Mouse (Mus musculus) regulatory T cell (primary cell): Measurements from ENCODE around the gene Polrmt.
"Not testable (repeated sequence)": the region's sequence is repeated elsewhere in the genome, so short reads cannot be mapped to it uniquely, and the experiment has no call there.

Experiments used
- in situ Hi-C: fragments of 300-600 bp; cut with MboI, MseI; formaldehyde crosslinking; loops from one replicate; pipeline ENCODE4 v1.15.1; 2025; ENCODE audit warnings: high pct_unique_total_duplicates

Polrmt gene

DNA sequence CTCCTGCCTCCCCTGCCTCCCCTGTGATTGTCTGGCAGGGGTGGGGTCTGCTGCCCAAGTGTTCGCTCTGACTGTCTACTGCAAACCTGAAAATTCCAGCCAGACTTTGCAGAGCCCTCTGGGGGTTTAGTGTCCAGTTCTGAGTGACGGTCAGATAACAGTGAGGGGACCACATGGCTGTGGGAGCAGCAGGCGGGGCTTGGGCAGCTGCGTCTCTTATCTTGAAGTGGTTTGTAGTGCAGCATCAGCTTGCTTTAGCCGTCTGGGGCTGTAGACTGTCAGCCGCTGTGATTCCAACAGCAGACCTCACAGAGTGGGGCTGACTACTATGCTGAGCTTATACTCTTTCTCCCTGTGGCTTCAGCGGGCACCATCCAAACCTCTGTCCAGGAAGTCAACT lies 37.1 kb downstream of the Polrmt start:
- in situ Hi-C loops, result no loop called here

DNA sequence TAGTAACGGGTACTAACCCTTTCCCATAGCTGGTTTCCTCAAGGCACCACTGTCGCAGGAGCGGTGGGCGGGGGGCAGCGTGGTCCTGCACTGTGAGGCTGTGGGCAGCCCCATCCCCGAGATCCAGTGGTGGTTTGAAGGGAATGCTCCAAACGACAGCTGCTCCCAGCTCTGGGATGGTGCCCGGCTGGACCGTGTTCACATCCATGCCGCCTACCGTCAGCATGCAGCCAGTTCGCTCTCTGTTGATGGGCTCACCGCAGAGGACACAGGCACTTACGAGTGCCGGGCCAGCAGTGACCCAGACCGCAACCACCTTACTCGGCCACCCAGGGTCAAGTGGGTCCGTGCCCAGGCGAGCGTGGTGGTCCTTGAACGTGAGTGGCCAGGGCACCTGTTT lies 37.7 kb downstream of the Polrmt start:
- in situ Hi-C loops, result no loop called here

DNA sequence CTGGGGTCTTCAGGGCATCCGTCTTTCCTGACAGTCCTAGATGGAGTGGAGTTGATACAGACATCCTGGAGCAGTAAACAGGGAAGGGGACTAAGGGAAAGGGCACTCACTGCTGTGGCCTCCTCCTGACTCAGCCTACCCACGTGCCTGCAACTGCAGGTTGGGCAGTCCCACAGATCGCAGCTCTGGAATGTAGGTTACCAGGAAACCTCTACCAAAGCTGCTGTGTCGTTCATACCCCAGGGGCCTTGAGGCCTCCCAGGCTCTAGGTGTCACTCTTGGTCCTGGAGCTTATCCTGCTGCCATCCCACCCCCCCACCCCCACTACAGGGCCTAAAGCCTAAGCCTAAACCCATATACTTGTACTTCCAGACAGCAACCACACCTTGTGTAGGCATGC lies 38.6 kb downstream of the Polrmt start:
- in situ Hi-C loops, result no loop called here

DNA sequence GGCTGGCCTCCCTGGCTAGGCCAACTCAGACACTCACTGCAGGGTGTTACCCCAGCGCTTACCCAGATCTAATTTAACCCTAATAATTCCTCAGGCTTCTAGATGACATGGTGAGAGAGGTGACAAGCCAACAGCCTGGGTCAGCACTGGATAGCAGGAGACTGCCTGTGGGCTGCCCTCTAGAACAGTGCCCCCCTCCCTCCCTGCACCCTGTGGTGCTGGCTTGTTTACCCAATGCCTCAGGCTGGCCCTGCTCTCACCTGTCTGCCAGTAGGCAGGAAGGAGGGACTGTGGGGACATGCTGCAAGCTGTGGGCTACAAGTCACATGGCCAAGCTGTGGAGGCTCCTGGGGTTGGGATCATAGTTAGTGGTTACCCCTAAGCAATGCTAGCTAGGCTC lies 39.2 kb downstream of the Polrmt start:
- in situ Hi-C loops, result no loop called here

DNA sequence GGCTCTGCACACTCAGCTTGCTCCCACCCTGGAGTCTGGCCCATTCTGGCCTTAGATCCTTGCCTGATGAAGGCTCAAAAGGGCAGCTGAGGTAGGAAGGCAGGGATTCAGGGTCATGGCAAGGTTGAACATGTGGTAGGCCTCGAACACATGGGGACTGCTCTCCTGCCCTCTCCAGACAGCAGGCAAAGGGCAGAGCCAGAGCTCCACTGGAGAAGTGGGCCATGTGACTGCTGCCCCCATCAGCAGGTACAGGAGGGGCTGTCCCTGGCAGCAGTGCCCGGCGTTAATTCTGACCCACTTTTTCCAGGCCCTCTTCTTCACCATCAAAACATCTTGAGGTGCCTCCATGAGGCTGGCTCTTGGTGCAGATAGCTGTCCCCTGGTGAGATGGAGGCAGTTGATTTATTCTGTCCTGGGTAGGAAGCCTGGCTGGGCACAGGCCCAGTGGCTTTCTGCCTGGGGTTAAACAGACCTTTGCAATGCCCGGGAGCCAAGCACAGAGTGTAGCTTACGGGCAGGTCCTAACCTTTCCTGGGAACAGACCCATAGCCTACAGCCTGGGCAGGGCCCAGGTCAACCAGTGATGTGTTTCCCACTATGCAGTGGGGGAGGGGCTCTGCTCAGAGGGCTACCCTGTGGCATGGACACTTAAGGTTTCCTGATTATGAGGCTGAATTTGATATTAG lies 39.8 kb downstream of the Polrmt start:
- in situ Hi-C loops, result no loop called here

DNA sequence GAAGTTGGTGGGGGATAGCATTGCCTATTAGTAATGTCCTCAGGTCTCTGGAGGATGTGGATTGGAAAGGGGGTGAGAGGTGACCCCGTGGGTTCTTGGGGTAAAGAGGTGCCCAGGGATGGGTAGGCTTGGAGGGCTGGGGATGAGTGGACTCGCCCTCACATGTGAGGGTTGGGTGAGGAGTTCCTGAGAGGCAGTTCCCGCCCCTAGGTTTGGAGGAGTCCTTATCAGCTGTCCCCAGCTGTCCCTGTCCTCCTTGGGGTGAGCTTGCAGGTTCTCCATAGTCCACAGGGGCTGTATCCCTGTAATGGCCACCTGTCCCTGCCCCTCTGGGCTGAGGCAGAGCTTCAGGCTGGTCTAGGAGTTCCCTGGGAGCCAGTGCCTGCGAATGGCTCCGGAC lies 40.4 kb downstream of the Polrmt start:
- in situ Hi-C loops, result no loop called here

DNA sequence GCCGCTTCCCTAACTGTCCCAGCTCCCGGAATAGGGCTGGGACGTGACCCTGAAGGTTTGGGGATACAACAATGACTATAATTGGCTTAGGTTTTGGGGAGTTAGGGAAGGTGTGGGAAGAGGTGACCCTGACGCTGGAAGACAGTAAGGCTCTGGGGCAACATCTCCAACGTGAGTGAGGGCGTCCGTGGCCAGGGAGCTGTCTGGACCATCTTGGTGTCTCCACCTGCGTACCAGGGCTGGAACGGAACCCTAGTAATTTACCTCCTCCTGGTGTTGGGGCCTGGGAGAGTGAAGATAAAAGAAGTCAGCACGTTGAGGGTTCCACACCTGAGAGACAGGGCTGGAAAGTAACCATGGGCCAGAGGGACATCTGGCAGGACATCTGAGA lies 41.4 kb downstream of the Polrmt start:
- in situ Hi-C loops, result no loop called here

DNA sequence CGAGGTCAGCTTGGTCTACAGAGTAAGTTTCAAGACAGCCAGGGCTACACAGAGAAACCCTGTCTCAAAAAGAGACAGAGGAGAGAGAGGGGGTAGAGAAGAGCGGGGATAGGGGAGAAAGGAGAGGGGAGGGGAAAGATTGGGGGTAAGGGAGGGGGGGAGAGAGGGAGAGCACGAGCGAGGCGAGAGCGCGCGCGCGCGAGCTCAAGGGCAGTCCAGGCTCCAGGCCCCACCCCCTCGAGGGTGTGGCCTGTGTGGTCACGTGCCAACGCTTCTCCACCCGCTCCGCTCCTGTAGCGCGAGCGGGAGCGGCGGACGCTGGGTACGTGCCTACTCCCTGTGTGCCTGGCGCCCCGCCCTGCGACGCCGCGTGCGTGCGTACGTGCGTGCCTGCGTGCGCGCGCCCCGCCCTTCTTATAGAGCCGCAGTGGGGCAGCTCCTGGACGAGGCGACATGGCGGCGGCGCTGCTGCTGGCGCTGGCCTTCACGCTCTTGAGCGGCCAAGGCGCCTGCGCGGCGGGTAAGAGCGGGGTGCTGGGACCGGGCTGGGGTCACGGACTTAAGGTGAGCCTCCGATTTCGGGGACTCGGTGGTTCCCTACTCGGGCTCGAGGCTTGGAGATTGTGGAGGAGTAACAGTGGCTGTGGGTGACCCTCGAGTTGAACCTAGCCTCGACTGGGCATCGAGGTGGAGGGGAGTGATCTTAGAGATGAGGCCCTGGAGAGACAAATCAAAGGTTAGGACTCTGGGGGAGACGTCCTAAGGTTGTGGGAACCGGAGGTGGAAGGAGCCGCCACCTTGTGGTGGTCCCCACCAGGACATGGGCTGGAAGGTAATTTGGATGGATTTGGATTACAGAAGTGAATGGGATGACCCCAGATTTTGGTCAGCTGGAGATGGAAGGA lies 42.1 kb downstream of the Polrmt start, which contains the start of gene Bsg:
Gene Bsg (plus strand): TSS at position 427 of the 905 bp plus-strand sequence.
- in situ Hi-C loops, result no loop called here

DNA sequence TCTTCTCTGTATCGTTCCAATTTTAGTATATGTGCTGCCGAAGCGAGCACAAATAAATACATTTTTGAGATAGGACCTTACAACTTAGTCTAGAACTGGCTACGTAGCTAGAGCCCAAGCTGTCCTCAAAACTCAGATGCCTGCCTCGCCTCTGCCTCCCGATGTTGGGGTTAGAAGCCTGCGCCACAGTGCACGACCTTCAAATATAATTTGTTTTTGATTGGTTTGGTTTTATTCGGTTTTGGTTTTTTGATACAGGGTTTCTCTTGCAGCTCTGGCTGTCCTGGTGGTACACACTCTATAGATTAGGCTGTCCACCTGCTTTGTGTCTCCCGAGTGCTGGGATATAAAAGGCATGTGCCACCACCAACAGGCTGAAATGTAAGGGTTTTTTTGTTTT lies 42.8 kb downstream of the Polrmt start:
- in situ Hi-C loops, result no loop called here

DNA sequence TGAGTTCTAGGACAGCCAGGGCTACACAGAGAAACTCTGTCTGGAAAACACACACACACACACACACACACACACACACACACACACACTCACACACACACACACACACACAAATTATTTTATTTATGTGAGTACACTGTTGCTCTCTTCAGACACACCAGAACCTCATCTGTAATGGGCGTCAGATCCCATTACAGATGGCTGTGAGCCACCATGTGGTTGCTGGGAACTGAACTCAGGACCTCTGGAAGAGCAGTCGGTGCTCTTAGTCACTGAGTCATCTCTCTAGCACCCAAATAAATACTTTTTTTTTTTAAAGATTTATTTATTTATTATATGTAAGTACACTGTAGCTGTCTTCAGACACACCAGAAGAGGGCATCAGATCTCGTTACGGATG lies 43.4 kb downstream of the Polrmt start:
- in situ Hi-C loops, result not testable (repeated sequence)

DNA sequence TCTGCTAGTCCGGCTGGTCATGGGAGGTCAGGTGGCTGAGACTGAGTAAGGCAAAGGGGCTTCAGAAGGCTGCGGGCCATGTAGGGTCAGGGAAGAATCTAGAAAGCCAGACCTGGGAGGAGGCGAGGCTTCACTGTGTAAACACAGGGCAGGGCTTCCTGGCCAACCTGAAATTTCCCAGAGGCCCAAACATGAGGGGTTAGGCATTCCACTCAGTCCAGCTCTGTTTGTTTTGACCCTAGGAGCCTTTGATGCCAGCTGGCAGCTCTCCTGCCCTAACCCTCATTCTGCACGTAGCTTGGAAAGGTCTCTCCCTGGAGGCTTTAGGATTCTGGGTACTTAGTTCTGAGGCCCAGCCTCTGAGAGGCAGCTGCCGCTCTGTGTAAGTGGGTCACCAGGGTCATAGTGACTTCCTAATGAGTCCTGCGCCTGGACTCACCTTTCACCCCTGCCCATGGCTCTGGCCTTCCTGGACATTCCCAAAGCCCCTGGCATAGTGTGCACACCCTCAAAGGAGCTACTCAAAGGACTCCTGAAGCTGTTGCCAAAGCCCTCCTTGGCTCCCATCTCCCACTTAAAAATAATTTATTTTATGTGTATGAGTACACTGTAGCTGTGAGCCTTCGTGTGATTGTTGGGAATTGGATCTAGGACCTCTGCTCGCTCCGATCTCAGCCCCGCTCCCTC lies 44.8 kb downstream of the Polrmt start:
- in situ Hi-C loops, result no loop called here

DNA sequence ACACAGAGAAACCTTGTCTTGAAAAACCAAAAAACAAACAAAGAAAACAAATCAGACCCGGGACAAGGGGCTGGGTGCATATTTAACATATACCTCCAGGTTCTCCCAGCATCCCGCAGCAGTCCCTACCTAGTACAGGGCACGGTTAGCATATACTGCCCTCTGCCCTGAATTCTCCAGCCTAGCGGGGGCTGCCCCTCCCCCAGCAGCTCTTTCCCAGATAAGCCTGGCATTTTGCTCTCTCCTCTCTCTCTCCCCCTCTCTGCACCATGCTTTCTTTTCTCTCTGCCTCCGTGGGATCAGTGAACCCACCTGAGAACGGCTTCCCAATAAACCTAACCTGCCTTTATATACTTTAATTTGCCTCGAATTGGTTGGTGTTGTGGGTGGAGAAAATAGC lies 45.7 kb downstream of the Polrmt start:
- in situ Hi-C loops, result no loop called here

DNA sequence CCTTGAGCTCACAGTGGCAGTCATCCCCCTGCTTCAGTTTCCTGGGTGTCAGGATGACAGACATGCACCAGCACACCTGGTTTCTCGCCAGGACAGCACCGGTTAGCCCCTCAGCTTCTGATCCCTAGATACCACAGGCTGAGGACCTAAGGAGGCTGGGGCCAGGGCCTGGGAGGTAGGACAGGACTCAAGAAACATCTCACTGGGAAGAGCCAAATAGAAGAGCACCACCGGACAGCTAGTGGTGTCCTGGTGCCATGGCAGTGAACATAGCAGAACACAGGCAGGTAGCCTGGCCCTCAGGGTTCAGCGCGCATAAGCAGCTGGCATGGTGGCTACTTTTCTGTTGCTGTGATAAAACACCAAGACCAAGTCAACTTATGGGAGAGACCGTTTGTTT lies 47.9 kb downstream of the Polrmt start:
- in situ Hi-C loops, result loop anchor here (5.0 kb wide), 1 partner anchor 1711 kb away; no protein-coding TSS in a partner anchor

DNA sequence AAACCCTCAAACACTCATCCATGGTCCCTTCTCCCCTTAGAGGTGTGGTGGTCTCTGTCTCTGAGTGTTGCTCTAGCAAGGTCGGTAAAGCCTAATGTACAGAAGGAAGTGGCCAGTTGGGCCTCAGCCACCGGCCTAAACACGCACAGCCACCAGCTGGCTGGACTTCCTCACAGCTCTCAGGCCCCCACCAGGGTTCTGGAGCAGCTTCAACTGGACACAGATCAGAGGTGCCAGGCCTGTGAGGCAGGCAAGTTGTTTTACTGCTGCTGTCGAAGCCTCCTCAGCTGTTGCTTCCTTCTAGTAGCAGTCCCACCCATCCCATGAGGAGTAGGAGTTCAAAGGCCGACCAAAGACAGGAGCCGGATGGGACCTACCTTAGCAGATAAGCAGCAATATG lies 48.5 kb downstream of the Polrmt start:
- in situ Hi-C loops, result loop anchor here (5.0 kb wide), 1 partner anchor 1711 kb away; no protein-coding TSS in a partner anchor

DNA sequence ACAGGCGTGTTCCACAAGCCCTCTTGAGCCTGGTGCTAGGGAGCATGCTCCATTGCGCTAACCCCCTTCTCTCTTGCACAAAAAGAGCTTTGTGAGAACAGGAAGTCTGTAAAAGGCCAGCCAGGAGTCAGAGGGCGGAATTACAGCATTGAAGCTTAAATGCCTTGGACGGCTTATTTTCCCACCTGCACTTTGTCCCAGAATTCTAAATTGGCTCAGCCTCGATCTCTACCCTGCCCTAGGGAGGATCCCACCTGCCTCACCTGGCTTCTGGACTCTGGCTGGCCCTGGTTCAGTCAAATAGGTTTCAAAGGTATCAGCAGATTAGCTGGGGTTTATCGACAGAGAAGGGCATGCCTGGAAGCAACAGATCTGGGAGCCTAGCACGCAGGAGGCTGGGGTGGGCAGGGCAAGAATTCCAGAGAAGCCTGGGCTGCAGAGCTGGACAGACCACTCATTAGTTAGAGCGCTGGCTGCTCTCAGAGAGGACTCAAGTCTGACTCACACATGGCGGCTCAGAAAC lies 50.2 kb downstream of the Polrmt start:
- in situ Hi-C loops, result loop anchor here (5.0 kb wide), 1 partner anchor 1709 kb away; no protein-coding TSS in a partner anchor

DNA sequence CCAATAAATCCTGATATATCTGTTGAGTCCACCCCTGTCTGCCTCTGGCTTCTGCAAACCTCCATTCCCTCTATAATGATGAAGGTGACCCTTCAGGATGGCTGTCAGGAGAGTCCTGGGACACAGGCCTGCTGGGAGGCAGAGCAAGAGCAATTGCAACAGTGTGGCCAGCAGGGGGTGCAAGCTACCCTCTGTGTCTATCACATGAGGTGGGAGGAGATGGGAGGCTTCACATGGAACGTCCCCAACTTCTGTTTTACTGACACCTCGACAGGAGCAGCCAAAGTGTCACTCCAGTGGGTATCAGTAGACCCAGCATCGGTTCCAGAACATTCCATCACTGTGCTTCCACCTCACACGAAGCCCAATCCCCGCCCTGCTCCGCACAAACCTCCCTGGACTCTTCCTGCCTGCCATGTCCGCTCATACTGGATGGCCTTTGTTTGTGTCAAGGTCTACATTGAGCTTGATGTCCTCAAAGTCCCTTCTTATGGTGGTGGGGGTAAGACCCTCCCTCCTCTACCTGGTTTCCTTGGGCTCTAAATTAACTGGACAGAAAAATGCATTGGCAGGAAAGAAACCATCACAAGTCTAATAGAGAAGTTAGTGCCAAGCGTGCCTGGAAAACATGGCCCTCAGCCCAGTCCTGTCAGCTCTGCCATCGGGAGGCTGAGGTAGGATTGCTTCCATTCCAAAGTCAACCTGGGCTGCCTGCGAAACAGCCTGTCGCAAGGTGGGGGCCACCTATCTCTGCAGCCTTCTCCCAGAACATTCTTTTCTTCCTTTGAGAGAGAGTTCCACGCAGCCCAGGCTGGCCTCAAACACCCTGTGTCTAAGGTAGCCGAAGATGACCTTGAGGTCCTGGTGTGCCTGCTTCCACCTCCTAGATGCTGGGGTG lies 50.9 kb downstream of the Polrmt start:
- in situ Hi-C loops, result loop anchor here (5.0 kb wide), 1 partner anchor 1708 kb away; no protein-coding TSS in a partner anchor

DNA sequence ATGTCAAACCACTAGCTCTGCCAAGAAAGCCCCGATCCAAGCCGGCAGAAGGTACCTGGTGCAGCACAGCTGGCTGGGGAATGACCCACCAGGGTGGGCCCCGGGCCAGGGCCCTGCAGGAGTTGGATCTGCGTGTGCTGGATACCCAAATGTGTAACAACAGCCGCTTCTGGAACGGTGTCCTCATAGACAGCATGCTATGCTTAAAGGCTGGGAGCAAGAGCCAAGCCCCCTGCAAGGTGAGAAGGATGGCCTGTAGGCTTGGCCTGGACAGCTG lies 52.1 kb downstream of the Polrmt start:
- in situ Hi-C loops, result loop anchor here (5.0 kb wide), 1 partner anchor 88 kb away; no protein-coding TSS in a partner anchor

DNA sequence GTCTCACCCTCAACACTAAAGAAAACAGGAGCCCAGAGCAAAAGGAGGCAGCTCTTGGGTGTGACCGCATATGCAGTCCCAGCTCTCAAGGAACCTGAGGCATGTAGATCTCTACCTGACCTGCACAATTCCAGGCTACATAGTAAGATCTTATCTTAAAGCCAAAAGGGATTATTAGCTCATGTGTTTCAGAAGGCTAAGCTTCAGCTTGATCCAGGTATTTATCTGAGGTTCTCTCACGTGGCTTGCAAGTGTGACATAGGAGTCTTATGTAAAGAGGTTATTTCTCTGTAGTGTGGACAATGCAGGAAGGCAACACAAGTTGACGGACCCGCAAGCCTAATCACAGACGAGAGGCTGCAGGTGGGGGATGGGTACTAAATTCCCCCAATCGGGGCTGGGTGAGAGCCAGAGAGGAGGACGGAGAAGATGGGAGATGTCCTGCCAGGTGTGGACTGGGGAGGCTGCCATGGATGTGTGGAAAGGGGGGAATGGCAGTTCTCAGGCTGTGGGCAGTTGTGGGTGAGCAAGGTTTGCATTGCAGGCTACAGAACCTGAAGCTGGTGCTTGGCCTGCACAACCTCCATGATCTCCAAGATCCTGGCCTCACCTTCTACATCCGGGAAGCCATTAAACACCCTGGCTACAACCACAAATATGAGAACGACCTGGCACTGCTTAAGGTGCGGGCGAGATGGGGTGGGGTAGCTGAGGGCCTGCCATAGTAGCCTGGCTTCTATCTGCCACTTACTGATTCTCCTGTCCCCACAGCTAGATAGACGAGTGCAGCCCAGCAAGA lies 52.6 kb downstream of the Polrmt start:
- in situ Hi-C loops, result loop anchor here (5.0 kb wide), 1 partner anchor 89 kb away; no protein-coding TSS in a partner anchor

DNA sequence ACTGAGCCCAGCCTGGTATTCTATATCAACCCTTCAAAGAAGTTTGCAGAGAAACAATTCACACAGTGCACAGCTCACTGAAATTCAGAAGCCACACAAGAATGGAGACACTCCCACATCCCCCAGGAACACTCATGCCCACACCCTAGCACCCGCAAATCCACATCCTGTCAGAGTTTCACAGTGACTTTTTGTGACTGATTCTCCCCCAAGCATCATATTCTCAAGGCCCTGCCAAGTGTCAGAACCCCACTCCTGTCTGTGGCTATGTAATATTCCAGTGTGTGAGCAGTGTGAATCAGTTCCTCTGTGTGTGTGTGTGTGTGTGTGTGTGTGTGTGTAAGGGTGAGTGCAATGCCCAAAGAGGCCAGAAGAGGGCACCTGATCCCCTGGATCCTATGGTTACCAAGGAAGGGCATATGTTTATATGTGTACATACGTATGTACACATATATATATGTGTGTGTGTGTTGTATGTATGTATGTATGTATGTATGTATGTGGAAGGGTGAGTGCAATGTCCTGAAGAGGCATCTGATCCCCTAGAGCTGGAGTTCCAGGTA lies 54.3 kb downstream of the Polrmt start:
- in situ Hi-C loops, result loop anchor here (5.0 kb wide), 1 partner anchor 90 kb away; no protein-coding TSS in a partner anchor

DNA sequence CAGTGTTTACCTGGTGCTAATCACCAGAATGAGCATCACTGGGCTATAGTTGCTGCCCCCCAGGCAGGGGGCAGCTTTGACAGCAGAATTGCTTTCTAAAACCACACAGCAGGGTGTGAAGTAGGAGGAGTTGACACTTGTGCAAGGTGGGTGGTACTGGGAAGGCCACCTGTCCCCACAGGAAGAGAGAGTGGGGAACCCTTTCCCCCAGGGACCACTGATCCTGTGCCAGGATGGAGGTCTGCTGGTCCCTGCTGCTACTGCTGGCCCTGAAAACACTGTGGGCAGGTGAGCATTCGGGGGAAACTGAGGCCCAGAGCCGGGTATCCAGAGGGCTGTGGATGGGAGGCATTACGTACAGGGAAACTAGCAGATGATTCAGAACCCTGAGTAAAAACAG lies 57.2 kb downstream of the Polrmt start:
- in situ Hi-C loops, result loop anchor here (10.0 kb wide), 1 partner anchor 1114 kb away; the partner anchor contains the start of gene Ilvbl
